Mouse (Mus musculus): ENCODE results near the gene Cdh19.

GRCm38 (mm10) chr1:110904266-110904665, 73.1 kb downstream of the Cdh19 start:
- TF ChIP-seq CTCF (IDR thresholded peaks at IDR 0.05; ENCODE audit: low read depth, low read length): no peak
- TF ChIP-seq GATA1 (IDR thresholded peaks at IDR 0.05; ENCODE audit: borderline replicate concordance, low read length): no peak
- no peak for TF ChIP-seq TAL1 (conservative IDR thresholded peaks at IDR 0.05; ENCODE audit: low read depth, low read length)
- TF ChIP-seq GATA2 (IDR thresholded peaks at IDR 0.05; ENCODE audit: borderline replicate concordance, low read depth, low read length): no peak
- no peak for TF ChIP-seq POLR2AphosphoS5 (IDR thresholded peaks at IDR 0.05; ENCODE audit: insufficient replicate concordance, low read depth, low read length)
